Comparison of ENCODE assay signal across 22 mouse cellular contexts in genomic region chr13:24710968-24711367, GRCm38 (mm10). TPM values are rescaled to one million over a fixed set of nuclear protein-coding genes. Genes with fewer than 3 reads are reported as not detected.
DNase-seq lines count a peak whose midpoint lies in the region; ATAC-seq and TF ChIP-seq lines count a peak whose summit lies in the region.
"Had no signal": no experiment of that assay in that cellular context is flagged by ENCODE, and none has a peak within 500 bp of the region (broad histone marks: within the 10 kb centered on the region; RNA-seq: fewer than 3 reads in every experiment).

No protein-coding gene starts in this region.

- peaks cover 39% of the 10 kb centered on the region for H3K36me3 ChIP-seq in heart, postnatal 0 days (replicated peaks; ENCODE audit: control insufficient read depth, insufficient read depth, low read length)
- no peaks in the 10 kb centered on the region for H3K36me3 ChIP-seq in liver, embryonic 16.5 days (ENCODE audit: control insufficient read depth, insufficient read depth)
- no peaks in the 10 kb centered on the region for H3K36me3 ChIP-seq in embryonic facial prominence, embryonic 10.5 days (replicated peaks)
- no peaks in the 10 kb centered on the region for H3K36me3 ChIP-seq in stomach, embryonic 14.5 days (ENCODE audit: control insufficient read depth, insufficient read depth, low read length)
- H3K36me3 ChIP-seq: embryonic facial prominence, embryonic 13.5 days; forebrain, embryonic 12.5 days; limb, embryonic 15.5 days; stomach, embryonic 15.5 days had no signal

- H3K4me2 ChIP-seq in heart, postnatal 0 days (ENCODE audit: low read depth, low read length) = no peak overlapping the region
- H3K4me2 ChIP-seq in liver, embryonic 16.5 days (ENCODE audit: low read depth, low read length) = no peak overlapping the region
- no peak overlapping the region for H3K4me2 ChIP-seq in stomach, embryonic 14.5 days (replicated peaks; ENCODE audit: low read depth, low read length)
- H3K4me2 ChIP-seq: embryonic facial prominence, embryonic 13.5 days; forebrain, embryonic 12.5 days; limb, embryonic 15.5 days; stomach, embryonic 15.5 days had no signal

- no peaks in the 10 kb centered on the region for H3K9me3 ChIP-seq in heart, postnatal 0 days (replicated peaks; ENCODE audit: control insufficient read depth, low read length)
- no peaks in the 10 kb centered on the region for H3K9me3 ChIP-seq in liver, embryonic 16.5 days (replicated peaks; ENCODE audit: control insufficient read depth, low read length)
- no peaks in the 10 kb centered on the region for H3K9me3 ChIP-seq in embryonic facial prominence, embryonic 10.5 days
- H3K9me3 ChIP-seq in stomach, embryonic 14.5 days (ENCODE audit: control insufficient read depth, low read depth, low read length) = no peaks in the 10 kb centered on the region
- H3K9me3 ChIP-seq: embryonic facial prominence, embryonic 13.5 days; forebrain, embryonic 12.5 days; limb, embryonic 15.5 days; stomach, embryonic 15.5 days had no signal

- H3K27me3 ChIP-seq in heart, postnatal 0 days (ENCODE audit: control insufficient read depth, insufficient read depth, low read length) = no peaks in the 10 kb centered on the region
- H3K27me3 ChIP-seq in liver, embryonic 16.5 days (ENCODE audit: control insufficient read depth, insufficient read depth, low read depth, low read length) = no peaks in the 10 kb centered on the region
- peaks cover 7% of the 10 kb centered on the region; the same call in 1 of the 2 replicates for H3K27me3 ChIP-seq in embryonic facial prominence, embryonic 10.5 days (replicated peaks; ENCODE audit: low read depth, poor library complexity, severe bottlenecking)
- H3K27me3 ChIP-seq in stomach, embryonic 14.5 days (ENCODE audit: control insufficient read depth, insufficient read depth, low read length) = no peaks in the 10 kb centered on the region
- H3K27me3 ChIP-seq: embryonic facial prominence, embryonic 13.5 days; limb, embryonic 15.5 days; stomach, embryonic 15.5 days had no signal

- intact Hi-C loops in heart, postnatal 25 days (cut with DNase I) = no loop called here

- 0 out of 2 replicates have a peak, but pooled peaks cover 12% of the 10 kb centered on the region for H3K4me1 ChIP-seq in heart, postnatal 0 days (ENCODE audit: control insufficient read depth, insufficient read depth)
- H3K4me1 ChIP-seq in liver, embryonic 16.5 days (ENCODE audit: control insufficient read depth, low read depth, low read length) = no peaks in the 10 kb centered on the region; the same call in 1 of the 2 replicates
- peaks cover 13% of the 10 kb centered on the region for H3K4me1 ChIP-seq in embryonic facial prominence, embryonic 10.5 days
- peaks cover 12% of the 10 kb centered on the region; the same call in 1 of the 2 replicates for H3K4me1 ChIP-seq in stomach, embryonic 14.5 days (ENCODE audit: control insufficient read depth, insufficient read depth, low read length)
- H3K4me1 ChIP-seq: limb, embryonic 15.5 days had no signal

- WGBS in heart, postnatal 0 days = 54% methylated on average over 7 of the region's 7 CpGs
- WGBS in liver, embryonic 16.5 days (ENCODE audit: insufficient replicate concordance) = 33% methylated on average over 7 of the region's 7 CpGs
- WGBS in embryonic facial prominence, embryonic 10.5 days = 55% methylated on average over 7 of the region's 7 CpGs
- WGBS in stomach, embryonic 14.5 days = 68% methylated on average over 7 of the region's 7 CpGs

- no peak overlapping the region for H3K9ac ChIP-seq in heart, postnatal 0 days (replicated peaks; ENCODE audit: low read depth, low read length)
- no peak overlapping the region for H3K9ac ChIP-seq in liver, embryonic 16.5 days (ENCODE audit: low read depth, low read length)
- no peak overlapping the region for H3K9ac ChIP-seq in stomach, embryonic 14.5 days (replicated peaks; ENCODE audit: low read depth, low read length)
- H3K9ac ChIP-seq: embryonic facial prominence, embryonic 13.5 days; forebrain, embryonic 12.5 days; limb, embryonic 15.5 days; stomach, embryonic 15.5 days had no signal

- H3K4me3 ChIP-seq in heart, postnatal 0 days (ENCODE audit: low read depth, low read length) = no peak overlapping the region
- no peak overlapping the region for H3K4me3 ChIP-seq in liver, embryonic 16.5 days (ENCODE audit: low read depth, low read length)
- H3K4me3 ChIP-seq in embryonic facial prominence, embryonic 10.5 days = no peak overlapping the region
- H3K4me3 ChIP-seq in stomach, embryonic 14.5 days (ENCODE audit: low read depth, low read length) = no peak overlapping the region
- H3K4me3 ChIP-seq: embryonic facial prominence, embryonic 13.5 days; forebrain, embryonic 12.5 days; limb, embryonic 15.5 days; stomach, embryonic 15.5 days had no signal

- TF ChIP-seq CTCF in heart, postnatal 0 days (IDR thresholded peaks at IDR 0.05; ENCODE audit: low read depth) = no peak

- H3K27ac ChIP-seq in heart, postnatal 0 days (ENCODE audit: low read depth) = peak overlapping the region; percentile 49
- H3K27ac ChIP-seq in liver, embryonic 16.5 days (ENCODE audit: low read length) = no peak overlapping the region
- H3K27ac ChIP-seq in embryonic facial prominence, embryonic 10.5 days (replicated peaks) = 0 out of 2 replicates have a peak overlapping the region, but pooled peaks have one; percentile 30
- H3K27ac ChIP-seq in stomach, embryonic 14.5 days (ENCODE audit: low read length) = peak overlapping the region; percentile 27; the same call in 1 of the 2 replicates
- H3K27ac ChIP-seq: embryonic facial prominence, embryonic 13.5 days; forebrain, embryonic 12.5 days; limb, embryonic 15.5 days; stomach, embryonic 15.5 days had no signal

- ATAC-seq in heart, postnatal 0 days (ENCODE audit: insufficient read depth, low read depth) = no peak
- ATAC-seq in liver, embryonic 16.5 days (ENCODE audit: low read depth) = 0 out of 2 replicates have a peak, but pooled peaks have one; percentile 5
- ATAC-seq in stomach, embryonic 14.5 days (ENCODE audit: insufficient number of reproducible peaks, insufficient read depth, low FRiP score, low read depth) = no peak

- TF ChIP-seq EP300 in heart, postnatal 0 days (IDR thresholded peaks at IDR 0.05; ENCODE audit: low read depth) = no peak

- no peak for DNase-seq in heart, postnatal 0 days (ENCODE audit: low spot score)
- no peak for DNase-seq in heart, postnatal 25 days (ENCODE audit: low spot score)
- DNase-seq in liver = no peak
- no peak for DNase-seq in embryonic facial prominence, embryonic 10.5 days (ENCODE audit: low spot score)
- no peak for DNase-seq in left cerebral cortex, adult 8-10 months (ENCODE audit: low spot score in 2 of 2)
- no peak for DNase-seq in natural killer cell, adult 2 months (ENCODE audit: low spot score in 2 of 2)
- DNase-seq: adrenal gland, postnatal 25 days; cerebellum, postnatal 14 days; lung, postnatal 4 days; midbrain, embryonic 14.5 days; right cerebral cortex, postnatal 4 days had no signal

RNA-seq across cellular contexts. Expression of gene Armh2, which starts 30.1 kb away (rescaled TPM):
- total RNA-seq in heart, postnatal 0 days (2014; rRNA removed; ENCODE audit: low replicate concordance) = not detected in 2 replicates
- polyA plus RNA-seq in heart, postnatal 0 days (2015; fragmentation: Nextera tagmentation; extraction: Ambion mirVana) = not detected in 2 replicates
- not detected for total RNA-seq in heart, postnatal 25 days (2021)
- not detected in 2 replicates for polyA plus RNA-seq in liver, embryonic 16.5 days (2015; fragmentation: Nextera tagmentation; extraction: Ambion mirVana)
- 0.17 TPM in 1 of 2 replicates, not detected in the other for polyA plus RNA-seq in embryonic facial prominence, embryonic 10.5 days (2016; fragmentation: Nextera tagmentation; extraction: Ambion mirVana)
- not detected in 2 replicates for polyA plus RNA-seq in stomach, embryonic 14.5 days (2014; fragmentation: Nextera tagmentation; extraction: Ambion mirVana)
- not detected for total RNA-seq in left cerebral cortex, adult 8-10 months (2022)
- total RNA-seq: adrenal gland, postnatal 25 days; left cerebral cortex, adult 18-20 months; MEL had no signal
- polyA plus RNA-seq: embryonic facial prominence, embryonic 13.5 days; forebrain, embryonic 12.5 days; intestine, embryonic 14.5 days; large intestine, adult 2 months; limb, embryonic 15.5 days; midbrain, embryonic 14.5 days; neural tube, embryonic 11.5 days; stomach, embryonic 15.5 days had no signal

RNA-seq across cellular contexts. Expression of gene Gmnn, which starts 50.8 kb away (rescaled TPM):
- total RNA-seq in heart, postnatal 0 days (2014; rRNA removed; ENCODE audit: low replicate concordance) = 28.2 and 29.8 TPM in 2 replicates
- polyA plus RNA-seq in heart, postnatal 0 days (2015; fragmentation: Nextera tagmentation; extraction: Ambion mirVana) = 71.7 and 81.1 TPM in 2 replicates
- total RNA-seq in heart, postnatal 25 days (2021) = 10 to 100 TPM; 38.7 to 42.9 TPM
- 82.5 and 101 TPM in 2 replicates for polyA plus RNA-seq in liver, embryonic 16.5 days (2015; fragmentation: Nextera tagmentation; extraction: Ambion mirVana)
- polyA plus RNA-seq in embryonic facial prominence, embryonic 10.5 days (2016; fragmentation: Nextera tagmentation; extraction: Ambion mirVana) = 177 and 178 TPM in 2 replicates
- 107 and 108 TPM in 2 replicates for polyA plus RNA-seq in stomach, embryonic 14.5 days (2014; fragmentation: Nextera tagmentation; extraction: Ambion mirVana)
- 1 to 10 TPM; 2.6 to 6.5 (median 5.6) TPM for total RNA-seq in left cerebral cortex, adult 8-10 months (2022)
